Comparison of ENCODE assay signal across 19 mouse cellular contexts in genomic region chr5:17893577-17894172, GRCm38 (mm10). TPM values are rescaled to one million over a fixed set of nuclear protein-coding genes. Genes with fewer than 3 reads are reported as not detected.
DNase-seq lines count a peak whose midpoint lies in the region; ATAC-seq and TF ChIP-seq lines count a peak whose summit lies in the region.
"Had no signal": no experiment of that assay in that cellular context is flagged by ENCODE, and none has a peak within 500 bp of the region (broad histone marks: within the 10 kb centered on the region; RNA-seq: fewer than 3 reads in every experiment).

No protein-coding gene starts in this region.

- ATAC-seq in lung, postnatal 0 days: peak; percentile 12; the same call in 1 of the 2 replicates
- ATAC-seq: CD4-positive, CD25-positive, alpha-beta regulatory T cell, adult 4 months; inflammation-experienced regulatory T-cells, adult 6 months; midbrain, embryonic 16.5 days had no signal

- TF ChIP-seq POLR2A in thymus, adult 2 months (IDR thresholded peaks at IDR 0.05; ENCODE audit: control insufficient read depth, extremely low read depth, insufficient read depth, low read length, poor library complexity): no peak

- intact Hi-C loops in gastrocnemius, adult 2 months (cut with DNase I): no loop called here
- intact Hi-C loops in gastrocnemius, postnatal 36 days (cut with DNase I): no loop called here
- intact Hi-C loops in heart, postnatal 14 days (cut with DNase I): no loop called here

- H3K27me3 ChIP-seq in lung, postnatal 0 days (replicated peaks; ENCODE audit: insufficient read depth, low read length): no peaks in the 10 kb centered on the region
- H3K27me3 ChIP-seq in thymus, adult 2 months (ENCODE audit: control insufficient read depth, insufficient read depth, low read length): no peaks in the 10 kb centered on the region
- H3K27me3 ChIP-seq: forebrain, embryonic 12.5 days had no signal

- H3K4me1 ChIP-seq in lung, postnatal 0 days (ENCODE audit: insufficient read depth, low read depth, low read length): peaks cover 4% of the 10 kb centered on the region; the same call in 1 of the 2 replicates
- H3K4me1 ChIP-seq in thymus, adult 2 months (replicated peaks; ENCODE audit: control insufficient read depth, insufficient read depth, low read length): no peaks in the 10 kb centered on the region
- H3K4me1 ChIP-seq: forebrain, embryonic 12.5 days; limb, embryonic 10.5 days; midbrain, embryonic 10.5 days had no signal

- no peak for TF ChIP-seq EP300 in lung, postnatal 0 days (IDR thresholded peaks at IDR 0.05)

- DNase-seq in gastrocnemius, adult 2 months: peak; percentile 25
- DNase-seq in gastrocnemius, postnatal 36 days: no peak
- peak; percentile 18 for DNase-seq in lung, postnatal 0 days (ENCODE audit: low spot score)
- DNase-seq in lung, postnatal 25 days (ENCODE audit: low spot score): no peak
- DNase-seq in heart, postnatal 14 days: peak; percentile 26 to 53
- no peak for DNase-seq in thymus, adult 2 months
- no peak for DNase-seq in left cerebral cortex, adult 11 months (ENCODE audit: low spot score)
- DNase-seq: cerebellum, adult 18-20 months; cerebellum, postnatal 14 days; gastrocnemius, postnatal 14 days; kidney, adult 18-20 months; thymus, adult 18-20 months had no signal

- no peak overlapping the region for H3K9ac ChIP-seq in lung, postnatal 0 days (replicated peaks; ENCODE audit: low read depth)
- H3K9ac ChIP-seq: forebrain, embryonic 12.5 days; hindbrain, embryonic 14.5 days had no signal

- WGBS in lung, postnatal 0 days: 33% methylated on average over 2 of the region's 2 CpGs
- WGBS in thymus, adult 2 months: 86% methylated on average over 2 of the region's 2 CpGs

- H3K9me3 ChIP-seq in lung, postnatal 0 days (ENCODE audit: low read length): no peaks in the 10 kb centered on the region
- H3K9me3 ChIP-seq: forebrain, embryonic 12.5 days; limb, embryonic 10.5 days; midbrain, embryonic 10.5 days had no signal

- H3K27ac ChIP-seq in gastrocnemius, adult 2 months: peak overlapping the region; percentile 81
- no peak overlapping the region for H3K27ac ChIP-seq in lung, postnatal 0 days (ENCODE audit: low read length)
- H3K27ac ChIP-seq in thymus, adult 2 months (ENCODE audit: control insufficient read depth, insufficient read depth, low read length): no peak overlapping the region
- H3K27ac ChIP-seq: forebrain, embryonic 12.5 days; hindbrain, embryonic 14.5 days; limb, embryonic 10.5 days; midbrain, embryonic 10.5 days had no signal

- no peak overlapping the region for H3K4me2 ChIP-seq in lung, postnatal 0 days (replicated peaks; ENCODE audit: low read depth, low read length)
- H3K4me2 ChIP-seq: forebrain, embryonic 12.5 days; hindbrain, embryonic 14.5 days had no signal

- no peak for TF ChIP-seq CTCF in gastrocnemius, adult 2 months (IDR thresholded peaks at IDR 0.05)
- no peak for TF ChIP-seq CTCF in lung, postnatal 0 days (IDR thresholded peaks at IDR 0.05)
- TF ChIP-seq CTCF in thymus, adult 2 months (IDR thresholded peaks at IDR 0.05; ENCODE audit: borderline replicate concordance, control insufficient read depth, extremely low read depth, insufficient read depth, low read length, poor library complexity): no peak

- H3K4me3 ChIP-seq in gastrocnemius, adult 2 months: peak overlapping the region; percentile 7; the same call in 1 of the 2 replicates
- no peak overlapping the region for H3K4me3 ChIP-seq in lung, postnatal 0 days (ENCODE audit: low read depth, low read length)
- no peak overlapping the region for H3K4me3 ChIP-seq in thymus, adult 2 months (ENCODE audit: control insufficient read depth, insufficient read depth, low read length)
- H3K4me3 ChIP-seq: forebrain, embryonic 12.5 days; limb, embryonic 10.5 days; midbrain, embryonic 10.5 days had no signal

- H3K36me3 ChIP-seq in lung, postnatal 0 days (ENCODE audit: insufficient read depth, low read length): no peaks in the 10 kb centered on the region
- H3K36me3 ChIP-seq in thymus, adult 2 months (ENCODE audit: control insufficient read depth, insufficient read depth, low read length): no peaks in the 10 kb centered on the region
- H3K36me3 ChIP-seq: forebrain, embryonic 12.5 days; limb, embryonic 10.5 days; midbrain, embryonic 10.5 days had no signal

RNA-seq across cellular contexts. Expression of gene Cd36, which starts 5.1 kb away (rescaled TPM):
- total RNA-seq in gastrocnemius, adult 2 months (2021): 100 to 1,000 TPM; 237 to 443 TPM
- 100 to 1,000 TPM; 264 to 332 TPM for total RNA-seq in gastrocnemius, postnatal 36 days (2021)
- polyA plus RNA-seq in lung, postnatal 0 days (2015; fragmentation: Nextera tagmentation; extraction: Ambion mirVana): 448 and 458 TPM in 2 replicates
- total RNA-seq in heart, postnatal 14 days (2021): 1,000 to 10,000 TPM; 1,593 to 1,754 TPM
- polyA plus RNA-seq in thymus, adult 2 months (2012; rRNA removed): 9.4 and 17.0 TPM in 2 replicates

Comparison
In these comparisons a context has a peak if more than half of its experiments do, and no peak if none do; other contexts are left out.
1. DNase-seq: peak in gastrocnemius, adult 2 months (single experiment), lung, postnatal 0 days (single experiment) and heart, postnatal 14 days (2 of 2); none in gastrocnemius, postnatal 36 days (0 of 2), lung, postnatal 25 days (single experiment), thymus, adult 2 months (single experiment) and left cerebral cortex, adult 11 months (single experiment).